Mouse (Mus musculus): ENCODE measurements around the gene Gm20538. TPM values are rescaled to one million over a fixed set of nuclear protein-coding genes. Genes with fewer than 3 reads are reported as not detected.
A peak's percentile ranks its signal among the peaks of the same experiment; 100 is the strongest.

The Gm20538 gene
- polyA plus RNA-seq (2015; fragmentation: Nextera tagmentation; extraction: Ambion mirVana), result not detected in 2 replicates

DNA sequence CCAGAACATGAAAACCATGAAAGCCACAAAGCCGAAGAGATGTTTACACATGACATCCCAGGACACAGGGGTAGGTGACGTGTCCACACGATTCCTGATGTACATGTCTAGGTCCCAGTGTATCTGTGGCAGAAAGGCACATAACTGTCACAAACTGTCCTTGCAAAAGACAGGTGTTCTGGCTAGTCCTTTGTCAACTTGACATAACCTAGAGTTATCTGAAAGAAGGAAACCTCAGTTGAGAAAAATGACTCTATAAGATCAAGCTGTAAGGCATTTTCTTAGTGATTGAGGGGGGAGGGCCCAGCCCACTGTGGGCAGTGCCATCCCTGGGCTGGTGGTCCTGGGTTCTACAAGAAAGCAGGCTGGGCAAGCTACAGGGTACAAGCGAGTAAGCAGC, at the start of gene Gm20538:
TSS of gene Gm20538 (minus strand) at position 101 of the 400 bp plus-strand sequence.
- DNase-seq (ENCODE audit: low spot score), result no peak

DNA sequence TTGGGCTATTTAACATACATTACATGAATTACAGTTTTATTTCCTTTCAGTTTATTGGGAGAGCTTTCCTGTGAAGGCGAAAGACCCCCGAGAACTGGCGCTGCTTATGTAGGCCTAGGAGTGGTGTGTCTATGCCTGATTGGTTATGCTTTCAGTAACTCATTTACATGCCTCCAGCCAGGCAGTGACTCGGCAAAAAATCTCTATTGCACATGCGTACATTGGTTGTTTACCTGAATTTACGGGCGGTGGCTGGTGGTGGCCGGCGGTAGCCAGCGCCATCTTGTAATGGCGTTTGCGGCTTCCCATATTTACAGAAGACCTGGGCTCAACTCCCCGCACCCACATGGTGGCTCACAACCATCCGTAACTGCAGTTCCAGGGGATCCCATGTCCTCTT, 41.5 kb upstream of the Gm20538 start:
- DNase-seq (ENCODE audit: low spot score), result no peak

- no peak for DNase-seq (ENCODE audit: low spot score)
Measured at GRCm38 (mm10) chr19:44591638-44592037, 39.0 kb upstream of the Gm20538 start.

- DNase-seq (ENCODE audit: low spot score), result no peak
Measured at GRCm38 (mm10) chr19:44590992-44591391, 38.4 kb upstream of the Gm20538 start.

DNA sequence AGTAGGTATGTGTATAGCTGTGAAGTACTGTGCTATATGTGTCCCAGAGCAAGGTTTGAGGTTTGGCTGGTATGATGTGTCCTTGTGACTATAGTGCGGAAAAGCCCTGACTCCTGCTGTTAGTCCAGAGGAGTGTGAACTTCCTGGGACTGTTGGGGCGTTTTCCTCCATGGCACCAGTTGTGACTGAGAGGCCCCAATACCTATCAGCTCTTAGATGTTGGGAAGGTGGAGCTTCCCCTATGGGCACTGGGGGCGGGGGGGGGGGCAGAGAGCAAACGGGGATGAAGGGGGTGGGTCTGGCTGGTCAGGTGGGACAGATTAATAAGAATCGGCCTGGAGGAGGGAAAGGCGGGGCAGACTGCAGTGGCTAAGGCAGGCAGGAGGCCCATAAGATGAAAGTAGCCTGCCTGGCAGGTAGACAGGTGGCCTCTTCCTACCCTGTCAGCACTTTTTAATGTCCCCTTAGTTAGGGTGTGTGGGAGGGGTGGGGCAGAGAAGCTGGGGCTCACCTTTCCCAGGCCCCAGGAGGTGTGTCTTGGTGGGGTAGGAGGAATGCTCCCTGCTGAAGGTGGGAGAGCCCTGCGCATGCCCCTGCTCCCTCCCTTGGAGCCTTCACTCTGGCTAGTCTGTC, 37.1 kb upstream of the Gm20538 start:
- no peak for DNase-seq (ENCODE audit: low spot score)

- no peak for DNase-seq (ENCODE audit: low spot score)
Measured at GRCm38 (mm10) chr19:44588036-44588435, 35.4 kb upstream of the Gm20538 start.

- peak; percentile 91 for DNase-seq (ENCODE audit: low spot score)
Measured at GRCm38 (mm10) chr19:44582638-44583309, 30.1 kb upstream of the Gm20538 start.

DNA sequence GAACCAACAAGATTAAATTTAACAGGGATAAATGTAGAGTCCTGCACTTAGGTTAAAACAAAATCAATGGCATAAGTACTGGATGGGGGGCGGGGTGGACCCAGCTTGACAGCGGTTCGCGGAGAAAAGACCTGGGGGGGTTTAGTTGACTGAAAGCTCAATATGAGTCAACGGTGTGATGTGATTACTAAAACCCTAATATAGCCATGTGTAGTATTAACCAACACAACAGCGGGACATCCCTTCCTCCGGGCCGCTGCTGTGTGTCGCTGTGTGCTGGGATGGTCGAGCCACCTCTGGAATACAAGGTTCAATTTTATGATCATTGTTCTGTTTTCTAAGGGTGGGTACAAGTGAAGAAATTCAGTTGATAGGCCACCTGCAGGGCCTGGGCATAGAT, 29.5 kb upstream of the Gm20538 start:
- DNase-seq (ENCODE audit: low spot score), result no peak

DNA sequence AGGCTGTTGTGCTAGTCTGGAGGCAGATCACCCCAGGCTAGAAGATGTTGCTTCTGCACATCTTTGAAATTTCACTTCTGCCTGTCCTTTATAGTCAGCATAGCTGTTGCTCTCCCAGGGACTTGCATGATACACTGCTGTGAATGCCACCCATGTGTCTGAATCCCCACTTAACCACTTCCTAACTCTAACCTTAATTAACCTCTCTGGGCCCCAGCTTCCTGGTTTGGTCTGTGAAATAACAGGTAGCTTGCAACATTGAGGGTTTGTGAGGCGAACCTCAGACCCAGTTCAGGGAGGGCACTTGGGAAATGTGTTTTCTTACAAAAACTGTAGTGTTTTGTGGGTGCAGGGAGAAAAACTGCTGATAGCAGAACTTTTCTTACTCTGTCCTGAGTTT, 25.4 kb upstream of the Gm20538 start:
- DNase-seq (ENCODE audit: low spot score), result peak; percentile 23

GRCm38 (mm10) chr19:44576275-44576674, 23.6 kb upstream of the Gm20538 start:
- no peak for DNase-seq (ENCODE audit: low spot score)

GRCm38 (mm10) chr19:44567763-44568162, 15.1 kb upstream of the Gm20538 start:
- DNase-seq (ENCODE audit: low spot score), result no peak

- DNase-seq (ENCODE audit: low spot score), result no peak
Measured at GRCm38 (mm10) chr19:44564006-44564405, 11.4 kb upstream of the Gm20538 start.

DNA sequence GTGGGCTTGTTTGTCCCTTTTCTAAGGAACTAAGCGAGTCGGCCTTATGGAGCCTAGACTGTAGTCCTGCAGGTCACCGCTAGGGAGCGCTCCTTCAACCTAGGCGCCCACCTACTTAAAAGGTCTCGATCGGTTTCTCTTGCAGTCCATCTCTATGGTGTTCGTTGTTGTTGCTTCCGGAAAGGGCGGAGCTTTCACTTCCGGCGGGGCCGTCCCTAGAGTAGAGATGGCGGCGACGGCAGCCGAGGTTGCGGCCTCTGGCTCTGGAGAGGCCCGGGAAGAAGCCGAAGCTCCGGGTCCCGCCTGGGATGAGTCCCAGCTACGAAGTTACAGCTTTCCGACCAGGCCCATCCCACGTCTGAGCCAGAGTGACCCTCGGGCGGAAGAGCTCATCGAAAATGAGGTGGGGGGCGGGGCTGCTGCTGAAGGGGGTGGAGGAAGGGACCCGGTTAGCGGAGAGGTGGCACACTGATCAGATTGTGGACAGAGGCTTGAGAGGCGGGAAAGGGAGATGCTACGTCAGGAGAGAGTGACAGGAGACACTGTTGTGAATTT, 10.1 kb upstream of the Gm20538 start, which contains the start of gene Hif1an:
TSS of gene Hif1an (plus strand) at position 199 of the 555 bp plus-strand sequence.
- DNase-seq (ENCODE audit: low spot score), result peak; percentile 96

- DNase-seq (ENCODE audit: low spot score), result peak; percentile 91
Measured at GRCm38 (mm10) chr19:44554861-44555590, 2.4 kb upstream of the Gm20538 start, which contains the start of gene Ndufb8. Ndufb8 (minus strand) TSS chr19:44555440.

DNA sequence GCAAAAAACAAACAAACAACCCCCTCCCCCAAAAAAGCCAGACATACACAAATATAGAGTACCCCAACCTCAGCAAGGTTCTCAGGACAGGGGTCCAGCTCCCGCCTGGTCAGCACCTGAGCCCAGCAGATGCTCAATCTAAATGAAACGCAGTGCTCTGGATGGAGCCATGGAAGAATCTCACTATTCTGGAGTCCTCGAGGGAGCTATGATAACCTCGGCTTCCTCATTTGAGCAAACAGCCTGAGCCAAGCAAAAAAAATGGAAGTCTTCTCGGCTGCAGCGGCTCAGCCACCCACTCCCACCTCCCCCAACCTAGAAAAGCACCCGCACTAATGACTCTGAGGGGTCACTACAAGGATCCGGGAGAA, 1.8 kb upstream of the Gm20538 start:
- no peak for DNase-seq (ENCODE audit: low spot score)

- no peak for DNase-seq (ENCODE audit: low spot score)
Measured at GRCm38 (mm10) chr19:44553286-44553685, 655 bp upstream of the Gm20538 start.

DNA sequence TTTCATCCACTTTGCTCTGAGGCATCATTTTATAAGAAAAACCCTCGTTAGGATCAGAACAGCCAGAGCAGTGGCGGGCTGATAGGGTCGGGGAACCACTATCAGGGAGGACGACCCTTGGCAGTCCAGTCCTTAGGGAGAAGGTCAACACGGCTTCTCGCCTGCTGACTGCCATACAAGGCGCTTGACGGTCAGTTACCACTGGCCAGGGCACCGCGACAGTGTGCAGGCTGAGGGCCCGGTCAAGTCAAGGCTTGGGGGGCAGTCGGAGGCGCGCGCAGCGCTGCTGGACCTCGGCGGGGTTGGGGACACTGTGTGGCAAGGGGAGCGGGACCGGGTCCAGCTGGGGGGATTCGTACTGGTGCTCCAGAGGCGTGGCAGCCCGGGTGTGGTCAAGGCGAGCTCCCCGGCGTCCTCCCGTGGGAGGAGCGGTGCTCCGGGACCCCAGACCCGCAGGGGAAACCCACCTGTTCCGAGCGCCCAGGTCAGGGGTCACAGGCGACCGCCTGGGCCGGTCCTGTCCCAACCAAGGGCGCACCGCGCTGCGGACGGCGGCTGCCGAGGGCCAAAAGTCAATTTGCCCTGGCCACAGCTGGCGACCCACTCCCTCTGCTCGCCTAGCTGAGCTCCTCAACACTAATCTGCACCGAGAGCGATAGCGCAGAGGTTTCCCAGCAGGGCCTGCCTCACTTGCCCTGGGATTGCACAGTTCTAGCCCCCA, 7.2 kb downstream of the Gm20538 start, which contains the start of gene Sec31b:
TSS of gene Sec31b (minus strand) at position 544 of the 721 bp plus-strand sequence.
- no peak for DNase-seq (ENCODE audit: low spot score)

GRCm38 (mm10) chr19:44544775-44545174, 7.9 kb downstream of the Gm20538 start:
- DNase-seq (ENCODE audit: low spot score), result peak; percentile 79

DNA sequence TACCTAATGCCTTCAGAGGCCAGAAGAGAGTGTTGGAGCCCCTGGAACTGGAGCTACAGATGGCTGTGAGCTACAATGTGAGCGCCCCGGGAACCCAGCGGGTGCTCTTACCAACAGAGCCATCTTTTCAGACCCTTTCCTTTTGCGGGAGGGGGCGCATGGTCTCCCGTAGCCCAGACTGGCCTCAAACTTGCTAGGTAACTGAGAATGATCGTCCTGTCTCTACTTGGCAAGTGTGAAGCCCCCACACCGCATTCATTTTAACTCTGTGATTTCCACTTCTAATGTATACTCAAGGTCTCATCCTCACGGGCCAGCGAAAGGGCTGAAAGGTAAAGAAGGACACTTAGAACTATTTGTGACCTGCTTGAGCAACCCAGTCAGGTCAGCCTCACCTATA, 8.3 kb downstream of the Gm20538 start:
- DNase-seq (ENCODE audit: low spot score), result no peak

DNA sequence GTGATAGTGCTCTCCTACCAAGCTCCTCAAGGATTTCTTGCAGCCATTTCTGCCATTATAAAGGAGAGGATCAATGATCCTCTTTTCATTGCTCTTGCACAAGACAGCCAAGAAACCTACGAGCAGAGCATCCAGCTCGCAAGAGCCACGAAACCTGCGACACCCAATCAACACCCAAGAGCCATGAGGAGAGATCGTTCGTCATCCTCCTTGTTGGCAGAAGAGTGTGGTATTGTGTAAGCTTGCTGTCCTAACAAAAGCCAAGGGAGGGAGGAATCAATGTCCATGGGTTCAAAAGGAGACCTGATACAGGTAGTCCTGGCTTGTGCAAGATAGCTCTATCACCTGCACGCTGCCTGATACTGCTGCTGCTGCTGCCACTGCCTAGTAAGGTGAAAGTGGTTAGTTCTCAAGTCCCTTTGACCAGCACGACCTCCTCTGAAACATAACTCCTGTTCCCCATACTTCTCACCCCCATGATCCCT, 9.9 kb downstream of the Gm20538 start:
- no peak for DNase-seq (ENCODE audit: low spot score)

DNA sequence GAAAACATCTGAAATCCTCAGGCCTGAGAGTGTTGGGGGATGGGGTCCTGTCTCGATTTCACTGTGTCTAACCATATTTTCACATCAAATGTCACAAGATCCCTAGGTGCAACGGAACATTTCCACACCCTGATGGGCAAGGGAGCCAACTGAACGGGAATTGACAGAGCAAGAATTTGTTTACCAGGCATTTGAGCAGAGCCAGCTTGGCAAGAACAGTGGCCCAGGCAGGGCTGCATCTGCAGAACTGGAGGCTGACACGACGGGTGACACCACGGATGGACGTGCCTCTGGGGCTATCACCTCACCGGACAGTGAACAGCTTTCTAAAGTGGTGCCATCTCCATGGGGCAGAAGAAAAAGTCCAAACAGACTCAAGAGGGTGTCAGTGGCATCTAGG, 15.2 kb downstream of the Gm20538 start:
- DNase-seq (ENCODE audit: low spot score), result no peak
